Mouse (Mus musculus) adrenal gland, postnatal 25 days (tissue): ENCODE measurements at regions not wholly inside any gene's neighbourhood (a gene's known extent, or its start where the extent isn't known, plus 50 kb on each side); places are given as distances from the start of the nearest gene placed in this dataset.

Source experiments
- DNase-seq: peaks from one replicate; pipeline ENCODE4 v3.0.0; 2021; ENCODE audit warnings: mixed read lengths

GRCm38 (mm10) chr12:70766319-70766718 is 59.0 kb upstream of the Frmd6 start:
- DNase-seq, result no peak

DNA sequence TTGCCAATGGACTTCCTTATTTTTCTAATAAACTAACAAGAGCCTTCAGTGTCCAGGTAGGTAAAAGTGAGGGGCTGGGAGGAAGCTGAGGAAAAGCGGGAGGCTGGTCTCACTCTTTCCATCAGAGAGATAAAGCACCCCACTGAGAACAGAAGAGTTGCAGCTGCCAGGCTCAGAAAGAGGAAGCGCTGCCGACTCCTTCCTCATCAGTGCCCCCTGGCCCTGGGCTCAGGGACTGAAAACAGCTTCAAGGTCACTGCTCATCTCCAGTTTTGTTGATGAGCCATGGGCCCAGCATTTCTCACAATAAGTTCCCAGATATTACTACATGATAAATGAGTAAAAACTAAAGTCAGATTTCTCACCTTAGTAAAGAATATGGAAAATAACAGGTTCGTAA is 57.4 kb upstream of the Frmd6 start:
- no peak for DNase-seq

DNA sequence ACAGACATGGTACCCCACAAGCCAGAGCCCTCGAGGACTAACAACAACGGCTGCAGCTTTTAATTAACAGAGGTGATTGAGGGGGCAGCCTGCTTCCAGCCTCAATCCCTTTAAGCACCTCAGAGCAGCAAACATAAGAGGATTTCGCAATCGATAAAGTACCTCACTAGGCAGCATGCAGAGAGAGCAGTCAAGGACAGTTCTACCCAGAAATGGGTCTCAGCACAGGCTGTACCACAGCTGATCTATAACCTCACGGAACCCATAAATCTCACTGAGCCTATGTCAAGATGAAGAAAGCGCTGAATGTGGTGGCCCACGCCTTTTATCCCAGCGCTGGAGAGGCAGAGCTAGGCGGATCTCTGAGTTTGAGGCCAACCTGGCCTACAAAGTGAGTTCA is 56.6 kb upstream of the Frmd6 start:
- no peak for DNase-seq

DNA sequence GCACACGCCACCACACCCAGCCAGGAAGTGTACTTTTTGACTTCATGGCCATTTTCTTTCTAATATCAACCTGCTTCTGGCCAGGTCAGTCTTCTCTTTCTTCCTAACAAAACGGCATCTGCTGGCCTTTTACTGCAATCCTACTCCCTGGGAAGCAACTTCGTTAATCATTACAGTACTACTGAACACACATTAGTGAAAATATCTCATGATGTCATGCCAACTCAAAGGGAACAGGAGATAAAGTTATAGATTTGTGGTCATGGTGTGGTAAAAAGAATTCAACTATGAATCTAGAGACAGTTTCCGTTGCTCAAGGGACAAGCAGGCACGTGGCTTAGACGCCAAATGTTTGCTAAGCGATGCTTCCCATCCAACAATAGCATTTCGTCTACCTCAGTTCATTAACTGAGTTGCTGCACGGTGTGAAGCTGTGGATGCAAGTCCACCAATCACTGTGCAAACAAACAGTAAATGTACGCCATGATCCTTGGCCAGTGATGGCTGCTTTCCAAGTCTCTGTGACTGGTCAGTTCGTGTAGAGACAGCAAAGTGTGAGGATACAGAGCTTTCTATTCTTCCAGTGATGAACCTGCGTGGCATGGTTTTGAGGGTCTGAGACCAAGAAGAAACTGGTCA is 55.7 kb upstream of the Frmd6 start:
- DNase-seq, result no peak

DNA sequence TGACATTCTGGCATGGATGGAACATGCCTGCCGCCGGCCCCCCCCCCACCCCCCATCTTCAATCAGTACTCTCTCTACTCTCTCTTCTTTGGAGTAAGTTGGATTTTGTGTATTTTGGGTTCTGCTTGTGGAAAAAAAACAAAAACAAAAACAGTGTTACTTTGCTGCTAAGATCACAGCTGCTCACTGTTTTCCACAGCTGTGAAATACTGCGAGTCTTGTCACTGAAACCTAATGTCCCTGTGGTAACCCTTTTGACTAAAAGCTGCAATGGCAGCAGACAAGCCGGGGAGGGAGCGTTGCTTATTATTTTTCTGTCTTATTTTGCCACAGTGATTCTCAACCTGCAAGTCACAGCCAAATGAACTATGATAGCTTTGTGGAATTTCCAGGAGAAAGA is 51.3 kb upstream of the Frmd6 start:
- DNase-seq, result no peak

DNA sequence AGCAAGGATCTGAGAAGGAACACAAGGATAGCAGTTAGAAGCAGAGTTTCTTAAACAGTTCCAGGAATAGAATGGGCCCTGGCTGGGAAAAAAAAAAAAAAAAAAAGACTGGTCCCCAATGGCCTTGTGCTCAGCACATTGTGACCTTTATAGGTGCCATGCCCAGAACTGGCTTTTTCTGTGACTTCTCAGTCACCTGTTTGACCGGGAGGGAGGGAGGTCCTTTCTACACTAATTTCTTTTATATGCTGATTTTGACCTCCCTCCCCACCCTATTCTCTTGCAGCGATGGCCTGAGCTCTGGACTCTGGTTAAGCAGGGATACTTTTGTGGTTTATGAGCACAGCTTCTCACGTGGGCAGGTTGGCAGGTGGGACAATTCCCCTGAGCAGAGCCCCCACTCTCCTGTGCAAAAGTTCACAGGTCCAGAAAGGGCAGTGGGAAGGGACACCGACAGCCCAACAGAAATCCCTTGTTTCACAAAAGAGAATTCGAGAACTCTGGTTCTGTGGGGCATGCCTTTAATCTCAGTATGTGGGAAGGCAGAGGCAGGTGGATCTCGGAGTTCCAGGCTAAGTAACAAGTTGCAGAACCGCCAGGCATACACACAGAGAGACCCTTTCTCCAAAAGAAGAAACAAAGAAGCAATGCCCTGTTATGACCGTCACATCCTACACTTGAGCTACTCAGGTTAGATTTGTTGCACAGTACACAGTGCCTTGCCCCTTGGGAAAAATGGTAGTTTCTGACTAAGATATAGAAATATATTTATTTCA is 50.3 kb upstream of the Frmd6 start:
- DNase-seq, result no peak
